Mouse (Mus musculus) midbrain, embryonic 13.5 days (tissue): ENCODE measurements around the gene Rpp14. TPM values are rescaled to one million over a fixed set of nuclear protein-coding genes. Genes with fewer than 3 reads are reported as not detected.
"Not testable (repeated sequence)": the region's sequence is repeated elsewhere in the genome, so short reads cannot be mapped to it uniquely, and the experiment has no call there.

Experiments
- ATAC-seq: fragments of 200-750 bp; cut with Nextera tagmentation; 2 replicates; pipeline ENCODE4 v1.8.0; 2017; ENCODE audit warnings: mild to moderate bottlenecking, moderate TSS enrichment, moderate library complexity
- H3K27ac ChIP-seq: fragments of 300-500 bp; sonication (generic); 2 replicates; pipeline ENCODE4 v1.5.1; 2015; ENCODE audit warnings: inconsistent platforms, mild to moderate bottlenecking, moderate library complexity
- H3K27me3 ChIP-seq: fragments of 300-500 bp; sonication (generic); 2 replicates; pipeline ENCODE4 v1.6.1; 2015; ENCODE audit warnings: mild to moderate bottlenecking, inconsistent platforms
- H3K36me3 ChIP-seq: fragments of 300-500 bp; sonication (generic); 2 replicates; pipeline ENCODE4 v1.6.1; 2015; ENCODE audit warnings: mild to moderate bottlenecking, inconsistent platforms
- H3K4me1 ChIP-seq: fragments of 300-500 bp; sonication (generic); replicated peaks from 2 replicates; pipeline ENCODE4 v1.6.1; 2015; ENCODE audit warnings: inconsistent platforms
- H3K4me2 ChIP-seq: fragments of 300-500 bp; sonication (generic); replicated peaks from 2 replicates; pipeline ENCODE4 v1.6.1; 2015; ENCODE audit warnings: moderate library complexity, mild to moderate bottlenecking, inconsistent platforms
- H3K4me3 ChIP-seq: fragments of 300-500 bp; sonication (generic); replicated peaks from 2 replicates; pipeline ENCODE4 v1.5.1; 2015; ENCODE audit warnings: mild to moderate bottlenecking, inconsistent platforms
- H3K9ac ChIP-seq: fragments of 300-500 bp; sonication (generic); replicated peaks from 2 replicates; pipeline ENCODE4 v1.6.1; 2015; ENCODE audit warnings: mild to moderate bottlenecking, inconsistent platforms
- H3K9me3 ChIP-seq: fragments of 300-500 bp; sonication (generic); 2 replicates; pipeline ENCODE4 v1.6.1; 2016; ENCODE audit warnings: mild to moderate bottlenecking, inconsistent platforms
- WGBS: fragments of 180-500 bp; shearing (Covaris S2); methylation state at CpG from one replicate; pipeline ENCODE4 v1.1.7; 2015; 5-methylcytosine and 5-hydroxymethylcytosine counted together
- polyA plus RNA-seq: library from polyadenylated mRNA; unstranded; fragments of >200 nt; fragmentation: Nextera tagmentation; extraction: Ambion mirVana; gene quantifications from 2 replicates; pipeline ENCODE4 v1.2.1, GENCODE M21; 2015

Gene Rpp14
- polyA plus RNA-seq, 1 experiment from 2014 or later, result 52.4 TPM

GRCm38 (mm10) chr14:8119904-8120303 lies 39.7 kb downstream of the Rpp14 start:
- Histone ChIP-seq H3K27ac (no peak overlapping the region), H3K4me1 (no peaks in the 10 kb centered on the region), H3K36me3 (peaks cover 25% of the 10 kb centered on the region), H3K4me3 (no peak overlapping the region), H3K9ac (no peak overlapping the region), H3K9me3 (no peaks in the 10 kb centered on the region), H3K27me3 (no peaks in the 10 kb centered on the region), H3K4me2 (no peak overlapping the region)
- ATAC-seq, result no peak
- 86% methylated on average over 3 of the region's 3 CpGs for WGBS

DNA sequence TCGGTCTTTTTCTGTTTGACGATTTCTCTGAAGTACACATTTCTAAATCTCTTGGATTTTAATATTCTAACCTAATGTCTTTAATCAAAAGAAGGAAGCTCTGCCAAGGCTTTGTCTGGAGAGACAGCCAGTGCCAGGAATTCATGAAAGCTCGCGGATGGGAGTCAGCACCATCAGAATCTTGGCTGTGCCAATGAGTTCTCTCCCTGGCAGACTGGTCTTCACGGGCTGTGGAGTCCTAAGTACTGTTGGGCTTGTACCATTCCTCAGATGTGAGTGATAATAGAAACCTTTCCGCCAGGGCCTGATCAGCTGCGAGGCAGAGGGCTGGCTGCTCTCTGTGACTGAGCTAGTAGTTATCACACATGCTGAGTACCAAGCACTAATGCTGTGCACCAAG lies 43.0 kb downstream of the Rpp14 start:
- no peaks in the 10 kb centered on the region for H3K27me3 ChIP-seq
- H3K9me3 ChIP-seq, result no peaks in the 10 kb centered on the region
- ATAC-seq, result no peak
- peaks cover 40% of the 10 kb centered on the region for H3K36me3 ChIP-seq
- no peak overlapping the region for H3K9ac ChIP-seq
- no peak overlapping the region for H3K4me3 ChIP-seq
- H3K27ac ChIP-seq, result no peak overlapping the region
- 94% methylated on average over 7 of the region's 7 CpGs for WGBS
- no peaks in the 10 kb centered on the region for H3K4me1 ChIP-seq
- H3K4me2 ChIP-seq, result no peak overlapping the region

- H3K4me1 ChIP-seq, H3K27me3 ChIP-seq, H3K9me3 ChIP-seq, ATAC-seq, H3K4me2 ChIP-seq, H3K4me3 ChIP-seq, H3K27ac ChIP-seq, H3K9ac ChIP-seq: not testable (repeated sequence)
- H3K36me3 ChIP-seq, result peaks cover 40% of the 10 kb centered on the region
- 96% methylated on average over 10 of the region's 10 CpGs for WGBS
These were observed 43.4 kb downstream of the Rpp14 start for GRCm38 (mm10) chr14:8123611-8124010.

GRCm38 (mm10) chr14:8124046-8124881 lies 44.1 kb downstream of the Rpp14 start:
- no peak for ATAC-seq

GRCm38 (mm10) chr14:8127971-8128370 lies 47.8 kb downstream of the Rpp14 start:
- 85% methylated on average over 5 of the region's 5 CpGs for WGBS
- Histone ChIP-seq H3K4me1 (no peaks in the 10 kb centered on the region), H3K36me3 (peaks cover 47% of the 10 kb centered on the region), H3K9me3 (no peaks in the 10 kb centered on the region), H3K9ac (no peak overlapping the region), H3K4me3 (no peak overlapping the region), H3K27me3 (no peaks in the 10 kb centered on the region), H3K27ac (no peak overlapping the region), H3K4me2 (no peak overlapping the region)
- no peak for ATAC-seq

More at GRCm38 (mm10) chr14:8124046-8124881, 44.1 kb downstream of the Rpp14 start:
- Histone ChIP-seq H3K27me3 (no peaks in the 10 kb centered on the region), H3K27ac (no peak overlapping the region), H3K4me2 (no peak overlapping the region), H3K9me3 (no peaks in the 10 kb centered on the region), H3K36me3 (peaks cover 40% of the 10 kb centered on the region), H3K4me3 (no peak overlapping the region), H3K9ac (no peak overlapping the region), H3K4me1 (no peaks in the 10 kb centered on the region)
- 86% methylated on average over 7 of the region's 7 CpGs for WGBS

DNA sequence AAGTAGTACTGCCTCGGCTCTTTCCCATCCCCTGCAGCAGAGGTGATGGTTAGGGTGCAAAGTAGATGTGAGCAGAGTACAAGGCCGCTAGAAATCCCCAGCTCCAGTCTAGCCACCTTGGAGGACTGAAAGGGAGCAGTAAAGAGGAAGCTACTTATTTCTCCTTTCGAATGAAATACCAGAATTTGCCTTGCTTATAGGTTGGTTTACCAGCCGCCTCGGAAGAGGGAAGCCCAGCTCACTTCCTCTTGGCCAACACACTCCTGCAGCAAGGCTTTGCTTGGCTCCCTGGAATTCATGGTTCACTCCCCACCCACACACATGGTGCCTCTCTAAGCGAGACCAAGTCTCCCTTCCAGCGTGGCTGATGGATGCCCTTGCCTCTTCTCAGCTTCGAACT lies 52.6 kb downstream of the Rpp14 start:
- no peak overlapping the region for H3K27ac ChIP-seq
- ATAC-seq, result no peak
- H3K4me1 ChIP-seq, result no peaks in the 10 kb centered on the region
- no peak overlapping the region for H3K9ac ChIP-seq
- whole genome bisulfite sequencing, result 85% methylated on average over 8 of the region's 8 CpGs
- H3K4me2 ChIP-seq, result no peak overlapping the region
- H3K9me3 ChIP-seq, result no peaks in the 10 kb centered on the region
- H3K27me3 ChIP-seq, result no peaks in the 10 kb centered on the region
- H3K4me3 ChIP-seq, result no peak overlapping the region
- peaks cover 27% of the 10 kb centered on the region for H3K36me3 ChIP-seq

- WGBS, result 69% methylated on average over 2 of the region's 2 CpGs
- no peak overlapping the region for H3K9ac ChIP-seq
- no peak overlapping the region for H3K4me2 ChIP-seq
- no peak overlapping the region for H3K27ac ChIP-seq
- no peak overlapping the region for H3K4me3 ChIP-seq
- no peaks in the 10 kb centered on the region for H3K27me3 ChIP-seq
- ATAC-seq, result no peak
- H3K36me3 ChIP-seq, result peaks cover 35% of the 10 kb centered on the region
- no peaks in the 10 kb centered on the region for H3K4me1 ChIP-seq
- no peaks in the 10 kb centered on the region for H3K9me3 ChIP-seq
These were observed 54.1 kb downstream of the Rpp14 start for GRCm38 (mm10) chr14:8134234-8134633.

DNA sequence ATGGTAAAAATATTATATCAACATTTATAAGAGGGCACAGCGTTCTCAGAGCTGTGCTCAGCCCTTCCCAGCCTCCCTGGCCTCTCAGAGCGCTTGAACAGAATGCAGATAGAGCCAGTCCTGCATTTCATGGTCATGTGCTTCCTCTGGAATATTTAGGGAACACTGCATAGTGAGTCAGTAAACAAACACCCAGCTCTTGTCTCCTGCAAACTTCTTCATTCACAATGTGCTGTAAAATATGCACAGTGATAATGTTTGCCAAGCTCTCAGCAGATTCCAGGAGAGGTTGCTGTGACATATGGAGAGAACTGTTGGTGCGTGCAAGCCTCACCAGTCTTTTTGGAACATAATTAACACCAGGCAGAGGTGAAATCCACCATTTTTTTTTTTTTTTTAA lies 55.0 kb downstream of the Rpp14 start:
- no peaks in the 10 kb centered on the region for H3K27me3 ChIP-seq
- H3K27ac ChIP-seq, result no peak overlapping the region
- no peak for ATAC-seq
- H3K36me3 ChIP-seq, result peaks cover 40% of the 10 kb centered on the region
- WGBS, result 71% methylated on average over 3 of the region's 3 CpGs
- no peak overlapping the region for H3K9ac ChIP-seq
- H3K4me1 ChIP-seq, result peaks cover 2% of the 10 kb centered on the region; the same call in 1 of the 2 replicates
- no peaks in the 10 kb centered on the region for H3K9me3 ChIP-seq
- H3K4me2 ChIP-seq, result no peak overlapping the region
- H3K4me3 ChIP-seq, result no peak overlapping the region

DNA sequence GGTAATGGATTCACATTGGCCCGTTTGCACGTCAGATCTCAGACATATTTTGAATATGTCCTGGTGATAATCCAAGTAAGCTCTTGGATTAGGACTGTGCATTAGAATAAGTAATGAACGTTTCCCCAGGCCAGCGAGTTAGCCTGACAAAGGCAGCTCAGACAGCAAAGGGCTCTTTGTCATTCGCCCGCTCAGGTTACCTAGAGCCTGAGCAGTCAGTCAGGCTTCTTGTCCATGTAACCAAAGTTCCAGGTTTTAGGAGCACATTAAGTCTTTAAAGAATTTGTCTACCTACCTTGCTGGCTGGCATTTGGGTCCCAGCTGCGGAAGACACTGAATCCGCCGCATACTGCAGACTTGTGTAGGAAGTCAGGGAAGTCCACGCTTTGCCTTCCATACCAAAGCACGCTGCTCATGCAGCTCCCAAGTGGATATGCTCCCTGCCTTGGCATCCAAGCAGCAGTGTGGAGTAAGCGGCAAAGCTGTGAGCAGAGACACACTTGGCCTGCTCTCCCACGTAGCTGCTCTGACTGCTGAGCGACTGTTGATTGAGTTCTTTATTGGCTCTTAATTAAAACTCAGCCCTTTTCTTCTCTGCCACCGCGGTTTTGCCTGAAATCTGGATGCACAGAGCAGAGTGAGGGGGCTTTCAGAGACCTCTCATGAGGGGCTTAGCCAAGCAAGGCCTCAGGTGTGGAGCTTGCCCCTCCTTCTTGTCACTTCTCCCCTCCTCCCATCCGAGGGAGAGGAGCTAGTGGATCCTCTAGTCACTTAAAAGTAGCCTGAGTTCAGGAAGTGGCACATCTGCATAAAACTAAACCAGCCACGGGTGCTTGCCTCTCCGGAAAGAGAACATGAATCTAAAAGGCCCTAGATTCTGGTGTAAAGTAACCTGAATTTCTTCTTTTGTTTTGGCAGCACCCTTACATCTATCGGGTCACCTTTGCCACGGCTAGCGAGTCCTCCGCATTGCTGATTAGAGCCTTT lies 59.9 kb downstream of the Rpp14 start:
- 0 out of 2 replicates have a peak, but pooled peaks have one; percentile 58 for ATAC-seq
- 34% methylated on average over 23 of the region's 23 CpGs for WGBS
- Histone ChIP-seq H3K9me3 (no peaks in the 10 kb centered on the region), H3K27ac (0 out of 2 replicates have a peak overlapping the region, but pooled peaks have one; percentile 6), H3K4me3 (no peak overlapping the region), H3K36me3 (peaks cover 56% of the 10 kb centered on the region), H3K4me1 (peaks cover 5% of the 10 kb centered on the region; the same call in 1 of the 2 replicates), H3K27me3 (no peaks in the 10 kb centered on the region), H3K9ac (no peak overlapping the region), H3K4me2 (no peak overlapping the region)

- Histone ChIP-seq H3K4me3 (no peak overlapping the region), H3K36me3 (peaks cover 66% of the 10 kb centered on the region), H3K27ac (no peak overlapping the region), H3K27me3 (no peaks in the 10 kb centered on the region), H3K4me1 (peaks cover 5% of the 10 kb centered on the region; the same call in 1 of the 2 replicates), H3K9me3 (no peaks in the 10 kb centered on the region), H3K4me2 (no peak overlapping the region), H3K9ac (no peak overlapping the region)
- 59% methylated on average over 2 of the region's 2 CpGs for WGBS
- no peak for ATAC-seq
These were observed 61.0 kb downstream of the Rpp14 start for GRCm38 (mm10) chr14:8141131-8141530.
